Mouse (Mus musculus): ENCODE measurements around the gene Homer1. TPM values are rescaled to one million over a fixed set of nuclear protein-coding genes. Genes with fewer than 3 reads are reported as not detected.
A peak's percentile ranks its signal among the peaks of the same experiment; 100 is the strongest.

The Homer1 gene
- polyA plus RNA-seq, 2 experiments: 3.0 to 3.7 TPM

- 66% methylated on average over 5 of the region's 5 CpGs for WGBS (ENCODE audit: insufficient replicate concordance)
- Histone ChIP-seq H3K27ac (no peak overlapping the region), H3K4me2 (ENCODE audit: low read depth) (peak overlapping the region; percentile 22; the same call in 1 of the 2 replicates), H3K36me3 (replicated peaks; ENCODE audit: control insufficient read depth, insufficient read depth, low read depth) (no peaks in the 10 kb centered on the region), H3K9ac (replicated peaks) (no peak overlapping the region), H3K27me3 (ENCODE audit: control insufficient read depth, insufficient read depth, low read length) (no peaks in the 10 kb centered on the region), H3K4me3 (ENCODE audit: insufficient read depth in 1 of 2, low read depth in 2 of 2, low read length in 2 of 2) (no peak overlapping the region), H3K4me1 (replicated peaks; ENCODE audit: control insufficient read depth in 2 of 2, insufficient read depth in 2 of 2, low read length in 1 of 2) (peaks cover 16 to 37% of the 10 kb centered on the region in 2 experiments), H3K9me3 (ENCODE audit: control insufficient read depth, low read length) (no peaks in the 10 kb centered on the region)
- ATAC-seq (ENCODE audit: insufficient read depth) (no peak), DNase-seq (ENCODE audit: low read depth in 3 of 3, low spot score in 3 of 3) (no peak)
- TF ChIP-seq EP300 (IDR thresholded peaks at IDR 0.05; ENCODE audit: low read depth) (no peak), CTCF (IDR thresholded peaks at IDR 0.05; ENCODE audit: low read depth) (no peak)
Observed at GRCm38 (mm10) chr13:93342641-93343040, 43.2 kb downstream of the Homer1 start.

DNA sequence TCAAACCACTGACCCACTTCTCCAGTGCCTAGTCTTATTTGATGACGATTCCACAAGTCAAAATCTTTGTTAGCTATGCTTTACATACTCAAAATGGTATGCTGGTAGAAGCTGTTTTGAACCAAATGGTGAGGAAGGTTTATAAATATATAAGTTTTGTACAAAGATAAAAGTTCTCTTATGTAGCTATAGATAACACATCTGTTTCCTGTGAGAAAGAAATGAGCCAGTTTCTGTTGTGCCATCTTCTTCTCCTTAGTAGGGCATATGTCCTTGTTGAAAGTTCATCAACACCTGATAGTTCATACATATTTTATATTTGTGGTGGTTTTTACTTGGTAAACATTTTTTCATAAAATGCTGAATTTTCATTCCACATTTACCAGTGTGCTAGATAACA lies 45.0 kb downstream of the Homer1 start:
- Histone ChIP-seq H3K27ac (no peak overlapping the region), H3K4me1 (replicated peaks; ENCODE audit: control insufficient read depth in 2 of 2, insufficient read depth in 2 of 2, low read length in 1 of 2) (peaks cover 16 to 31% of the 10 kb centered on the region in 2 experiments), H3K4me2 (ENCODE audit: low read depth) (no peak overlapping the region), H3K36me3 (replicated peaks; ENCODE audit: control insufficient read depth, insufficient read depth, low read depth) (no peaks in the 10 kb centered on the region), H3K27me3 (ENCODE audit: control insufficient read depth, insufficient read depth, low read length) (no peaks in the 10 kb centered on the region), H3K4me3 (ENCODE audit: insufficient read depth in 1 of 2, low read depth in 2 of 2, low read length in 2 of 2) (no peak overlapping the region), H3K9me3 (ENCODE audit: control insufficient read depth, low read length) (no peaks in the 10 kb centered on the region), H3K9ac (replicated peaks) (no peak overlapping the region)
- ATAC-seq (ENCODE audit: insufficient read depth): no peak
- TF ChIP-seq EP300 (IDR thresholded peaks at IDR 0.05; ENCODE audit: low read depth) (no peak), CTCF (IDR thresholded peaks at IDR 0.05; ENCODE audit: low read depth) (no peak)
- 49% methylated on average over 1 of the region's 1 CpGs for WGBS (ENCODE audit: insufficient replicate concordance)
- no peak for DNase-seq (ENCODE audit: low read depth in 3 of 3, low spot score in 3 of 3)

DNA sequence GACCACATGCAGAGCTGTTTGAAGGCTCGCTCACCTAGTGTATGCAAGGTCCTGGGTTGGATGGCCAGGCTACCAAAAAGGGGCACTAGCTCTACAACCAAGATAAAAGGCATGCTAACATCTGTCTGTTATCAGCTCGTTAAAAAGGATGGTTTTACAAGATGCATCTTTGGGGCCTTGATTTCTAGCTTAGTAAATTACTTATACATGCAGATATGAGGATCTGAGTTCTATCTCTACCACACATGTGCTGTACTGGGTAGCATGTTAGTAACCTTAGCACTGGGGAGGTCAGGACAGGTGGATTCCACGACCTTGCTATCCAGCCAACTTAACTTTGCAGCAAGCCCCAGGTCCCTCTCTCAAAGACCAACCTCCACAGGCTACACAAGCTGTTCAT lies 46.4 kb downstream of the Homer1 start:
- Histone ChIP-seq H3K27me3 (ENCODE audit: control insufficient read depth, insufficient read depth, low read length) (no peaks in the 10 kb centered on the region), H3K4me1 (replicated peaks; ENCODE audit: control insufficient read depth in 2 of 2, insufficient read depth in 2 of 2, low read length in 1 of 2) (peaks cover 16 to 28% of the 10 kb centered on the region in 2 experiments), H3K27ac (peak overlapping the region; percentile 49), H3K36me3 (replicated peaks; ENCODE audit: control insufficient read depth, insufficient read depth, low read depth) (no peaks in the 10 kb centered on the region), H3K9ac (replicated peaks) (no peak overlapping the region), H3K4me3 (ENCODE audit: insufficient read depth in 1 of 2, low read depth in 2 of 2, low read length in 2 of 2) (no peak overlapping the region), H3K9me3 (ENCODE audit: control insufficient read depth, low read length) (no peaks in the 10 kb centered on the region), H3K4me2 (ENCODE audit: low read depth) (peak overlapping the region; percentile 25; the same call in 1 of the 2 replicates)
- ATAC-seq (ENCODE audit: insufficient read depth) (peak; percentile 88), DNase-seq (ENCODE audit: low read depth in 3 of 3, low spot score in 3 of 3) (peak; percentile 42 to 60 (median 42))
- WGBS (ENCODE audit: insufficient replicate concordance): 25% methylated on average over 3 of the region's 3 CpGs
- TF ChIP-seq EP300 (IDR thresholded peaks at IDR 0.05; ENCODE audit: low read depth): peak; percentile 90
- TF ChIP-seq CTCF (IDR thresholded peaks at IDR 0.05; ENCODE audit: low read depth): no peak

DNA sequence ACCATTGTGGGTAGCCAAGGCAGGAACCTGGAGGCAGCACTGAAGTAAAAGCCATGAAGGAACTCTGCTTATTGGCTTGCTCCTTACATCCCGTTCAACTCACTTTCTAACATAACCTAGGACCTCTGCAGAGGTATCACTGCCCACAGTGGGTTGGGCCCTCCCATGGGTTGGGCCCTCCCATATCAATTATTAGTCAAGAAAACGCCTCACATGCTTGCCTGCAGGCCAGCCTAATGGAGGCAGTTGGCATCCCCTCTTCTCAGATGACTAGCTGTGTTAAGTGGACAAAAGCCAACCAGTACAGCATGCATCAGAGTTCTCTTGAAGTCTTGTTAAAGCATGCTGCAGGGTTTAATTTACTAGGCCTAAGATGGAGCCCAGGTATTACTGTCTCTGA lies 52.6 kb downstream of the Homer1 start:
- Histone ChIP-seq H3K4me1 (replicated peaks; ENCODE audit: control insufficient read depth in 2 of 2, insufficient read depth in 2 of 2, low read length in 1 of 2) (peaks cover 9% of the 10 kb centered on the region in 2 experiments), H3K27ac (no peak overlapping the region), H3K4me2 (ENCODE audit: low read depth) (no peak overlapping the region), H3K27me3 (ENCODE audit: control insufficient read depth, insufficient read depth, low read length) (no peaks in the 10 kb centered on the region), H3K36me3 (replicated peaks; ENCODE audit: control insufficient read depth, insufficient read depth, low read depth) (no peaks in the 10 kb centered on the region; the same call in 1 of the 2 replicates), H3K9ac (replicated peaks) (no peak overlapping the region), H3K4me3 (ENCODE audit: insufficient read depth in 1 of 2, low read depth in 2 of 2, low read length in 2 of 2) (no peak overlapping the region), H3K9me3 (ENCODE audit: control insufficient read depth, low read length) (no peaks in the 10 kb centered on the region)
- TF ChIP-seq EP300 (IDR thresholded peaks at IDR 0.05; ENCODE audit: low read depth): no peak
- TF ChIP-seq CTCF (IDR thresholded peaks at IDR 0.05; ENCODE audit: low read depth): no peak
- ATAC-seq (ENCODE audit: insufficient read depth) (peak; percentile 70; the same call in 1 of the 2 replicates), DNase-seq (ENCODE audit: low read depth in 3 of 3, low spot score in 3 of 3) (no peak)
- 42% methylated on average over 2 of the region's 2 CpGs for WGBS (ENCODE audit: insufficient replicate concordance)

GRCm38 (mm10) chr13:93354420-93355278 lies 55.2 kb downstream of the Homer1 start:
- Histone ChIP-seq H3K9me3 (ENCODE audit: control insufficient read depth, low read length) (no peaks in the 10 kb centered on the region), H3K36me3 (replicated peaks; ENCODE audit: control insufficient read depth, insufficient read depth, low read depth) (no peaks in the 10 kb centered on the region; the same call in 1 of the 2 replicates), H3K4me2 (ENCODE audit: low read depth) (no peak overlapping the region), H3K27ac (no peak overlapping the region), H3K4me1 (replicated peaks; ENCODE audit: control insufficient read depth in 2 of 2, insufficient read depth in 2 of 2, low read length in 1 of 2) (peaks cover 9% of the 10 kb centered on the region in 2 experiments), H3K27me3 (ENCODE audit: control insufficient read depth, insufficient read depth, low read length) (no peaks in the 10 kb centered on the region), H3K4me3 (ENCODE audit: insufficient read depth in 1 of 2, low read depth in 2 of 2, low read length in 2 of 2) (no peak overlapping the region), H3K9ac (replicated peaks) (no peak overlapping the region)
- no peak for DNase-seq (ENCODE audit: low read depth in 3 of 3, low spot score in 3 of 3)
- whole genome bisulfite sequencing (ENCODE audit: insufficient replicate concordance): 74% methylated on average over 7 of the region's 7 CpGs
- TF ChIP-seq EP300 (IDR thresholded peaks at IDR 0.05; ENCODE audit: low read depth) (no peak), CTCF (IDR thresholded peaks at IDR 0.05; ENCODE audit: low read depth) (no peak)
- no peak for ATAC-seq (ENCODE audit: insufficient read depth)

Measured in liver, embryonic 14.5 days (tissue).